Mouse (Mus musculus): ENCODE data around the gene Platr17. TPM values are rescaled to one million over a fixed set of nuclear protein-coding genes. Genes with fewer than 3 reads are reported as not detected.
A peak's percentile ranks its signal among the peaks of the same experiment; 100 is the strongest.
"Not testable (repeated sequence)": the region's sequence is repeated elsewhere in the genome, so short reads cannot be mapped to it uniquely, and the experiment has no call there.

Gene Platr17
- polyA plus RNA-seq (2015; fragmentation: Nextera tagmentation; extraction: Ambion mirVana) = 0.95 and 1.1 TPM in 2 replicates

- not testable (repeated sequence) for H3K4me1 ChIP-seq; H3K27me3 ChIP-seq (replicated peaks); H3K4me3 ChIP-seq (replicated peaks); H3K9me3 ChIP-seq; H3K27ac ChIP-seq; H3K36me3 ChIP-seq; ATAC-seq (ENCODE audit: insufficient read depth, low FRiP score, low read depth); H3K9ac ChIP-seq; H3K4me2 ChIP-seq
- 55% methylated on average over 2 of the region's 4 CpGs for WGBS
These were observed at the start of gene Platr17 for GRCm38 (mm10) chr17:33904835-33905234. Gene Platr17 (plus strand): TSS chr17:33905135.

GRCm38 (mm10) chr17:33857816-33858215 lies 47.1 kb upstream of the Platr17 start:
- H3K27me3 ChIP-seq (replicated peaks) = no peaks in the 10 kb centered on the region
- H3K4me1 ChIP-seq = no peaks in the 10 kb centered on the region
- no peak overlapping the region for H3K4me3 ChIP-seq (replicated peaks)
- no peak overlapping the region for H3K27ac ChIP-seq
- H3K4me2 ChIP-seq = no peak overlapping the region
- no peak overlapping the region for H3K9ac ChIP-seq
- H3K9me3 ChIP-seq = no peaks in the 10 kb centered on the region
- H3K36me3 ChIP-seq = no peaks in the 10 kb centered on the region
- 82% methylated on average over 4 of the region's 4 CpGs for WGBS
- ATAC-seq (ENCODE audit: insufficient read depth, low FRiP score, low read depth) = no peak

GRCm38 (mm10) chr17:33865330-33866030 lies 39.5 kb upstream of the Platr17 start:
- 36% methylated on average over 8 of the region's 9 CpGs for WGBS
- no peak for ATAC-seq (ENCODE audit: insufficient read depth, low FRiP score, low read depth)
- H3K27me3 ChIP-seq (replicated peaks) = no peaks in the 10 kb centered on the region
- no peak overlapping the region for H3K9ac ChIP-seq
- no peak overlapping the region for H3K4me2 ChIP-seq
- H3K27ac ChIP-seq = no peak overlapping the region
- no peaks in the 10 kb centered on the region for H3K4me1 ChIP-seq
- H3K36me3 ChIP-seq = no peaks in the 10 kb centered on the region
- H3K9me3 ChIP-seq = no peaks in the 10 kb centered on the region
- H3K4me3 ChIP-seq (replicated peaks) = no peak overlapping the region

- H3K9me3 ChIP-seq; H3K36me3 ChIP-seq; H3K4me2 ChIP-seq; H3K27ac ChIP-seq; H3K4me3 ChIP-seq (replicated peaks); H3K4me1 ChIP-seq; H3K9ac ChIP-seq; H3K27me3 ChIP-seq (replicated peaks); ATAC-seq (ENCODE audit: insufficient read depth, low FRiP score, low read depth): not testable (repeated sequence)
- WGBS = 87% methylated on average over 3 of the region's 12 CpGs
These were observed 31.4 kb upstream of the Platr17 start, which contains the start of gene Gm7029 for GRCm38 (mm10) chr17:33873537-33873936. Gene Gm7029 (plus strand): TSS chr17:33873837.

- no peaks in the 10 kb centered on the region for H3K4me1 ChIP-seq
- H3K4me2 ChIP-seq = no peak overlapping the region
- H3K27me3 ChIP-seq (replicated peaks) = no peaks in the 10 kb centered on the region
- 0 out of 2 replicates have a peak, but pooled peaks cover 3% of the 10 kb centered on the region for H3K36me3 ChIP-seq
- no peak overlapping the region for H3K4me3 ChIP-seq (replicated peaks)
- WGBS = 80% methylated on average over 11 of the region's 11 CpGs
- no peak for ATAC-seq (ENCODE audit: insufficient read depth, low FRiP score, low read depth)
- H3K9ac ChIP-seq = no peak overlapping the region
- no peaks in the 10 kb centered on the region for H3K9me3 ChIP-seq
- no peak overlapping the region for H3K27ac ChIP-seq
These were observed 30.5 kb upstream of the Platr17 start for GRCm38 (mm10) chr17:33874411-33874810.

GRCm38 (mm10) chr17:33875797-33876196 lies 29.1 kb upstream of the Platr17 start:
- not testable (repeated sequence) for H3K9me3 ChIP-seq; ATAC-seq (ENCODE audit: insufficient read depth, low FRiP score, low read depth); H3K4me2 ChIP-seq; H3K36me3 ChIP-seq; H3K4me1 ChIP-seq; H3K9ac ChIP-seq; H3K4me3 ChIP-seq (replicated peaks); H3K27me3 ChIP-seq (replicated peaks); H3K27ac ChIP-seq
- WGBS = 77% methylated on average over 5 of the region's 5 CpGs

- H3K9me3 ChIP-seq; H3K4me1 ChIP-seq; ATAC-seq (ENCODE audit: insufficient read depth, low FRiP score, low read depth); H3K27me3 ChIP-seq (replicated peaks); H3K4me2 ChIP-seq; H3K9ac ChIP-seq; H3K27ac ChIP-seq; H3K4me3 ChIP-seq (replicated peaks): not testable (repeated sequence)
- 95% methylated on average over 8 of the region's 11 CpGs for WGBS
- peaks cover 16% of the 10 kb centered on the region for H3K36me3 ChIP-seq
These were observed 20.6 kb upstream of the Platr17 start for GRCm38 (mm10) chr17:33884320-33884719.

- H3K4me2 ChIP-seq; H3K9me3 ChIP-seq; H3K4me3 ChIP-seq (replicated peaks); H3K27ac ChIP-seq; H3K4me1 ChIP-seq; H3K36me3 ChIP-seq; ATAC-seq (ENCODE audit: insufficient read depth, low FRiP score, low read depth); H3K27me3 ChIP-seq (replicated peaks); H3K9ac ChIP-seq: not testable (repeated sequence)
- WGBS = 31% methylated on average over 2 of the region's 2 CpGs
These were observed 17.1 kb upstream of the Platr17 start for GRCm38 (mm10) chr17:33887802-33888201.

- not testable (repeated sequence) for H3K27me3 ChIP-seq (replicated peaks); H3K4me3 ChIP-seq (replicated peaks); ATAC-seq (ENCODE audit: insufficient read depth, low FRiP score, low read depth); H3K27ac ChIP-seq; H3K9ac ChIP-seq; H3K36me3 ChIP-seq; H3K4me1 ChIP-seq; H3K9me3 ChIP-seq
- peak overlapping the region; percentile 23; the same call in 1 of the 2 replicates for H3K4me2 ChIP-seq
These were observed 16.7 kb upstream of the Platr17 start for GRCm38 (mm10) chr17:33888230-33888629.

- peak overlapping the region; percentile 28; the same call in 1 of the 2 replicates for H3K27ac ChIP-seq
- ATAC-seq (ENCODE audit: insufficient read depth, low FRiP score, low read depth) = peak; percentile 4; the same call in 1 of the 2 replicates
These were observed 14.9 kb upstream of the Platr17 start for GRCm38 (mm10) chr17:33889941-33890532.

GRCm38 (mm10) chr17:33890533-33891059 lies 14.3 kb upstream of the Platr17 start, which contains the start of gene Kifc1:
Gene Kifc1 (minus strand): TSS chr17:33890661.
- peaks cover 6% of the 10 kb centered on the region; the same call in 1 of the 2 replicates for H3K36me3 ChIP-seq
- H3K27me3 ChIP-seq (replicated peaks) = no peaks in the 10 kb centered on the region
- H3K9ac ChIP-seq = peak within 1 kb of the TSS; percentile 54
- WGBS = under 1% methylated on average over 49 of the region's 49 CpGs
- peak; percentile 99 for ATAC-seq (ENCODE audit: insufficient read depth, low FRiP score, low read depth)
- no peaks in the 10 kb centered on the region for H3K9me3 ChIP-seq
- peak within 1 kb of the TSS; percentile 28; the same call in 1 of the 2 replicates for H3K27ac ChIP-seq
- H3K4me1 ChIP-seq = peaks cover 8% of the 10 kb centered on the region; the same call in 1 of the 2 replicates
- peak within 1 kb of the TSS; percentile 62 for H3K4me2 ChIP-seq
- H3K4me3 ChIP-seq (replicated peaks) = peak within 1 kb of the TSS; percentile 67

More at GRCm38 (mm10) chr17:33889941-33890532, 14.9 kb upstream of the Platr17 start:
- Histone ChIP-seq H3K4me3 (replicated peaks) (peak overlapping the region; percentile 67), H3K9ac (peak overlapping the region; percentile 54), H3K4me2 (peak overlapping the region; percentile 62)
- not testable (repeated sequence) for H3K4me1 ChIP-seq; H3K36me3 ChIP-seq; H3K27me3 ChIP-seq (replicated peaks); H3K9me3 ChIP-seq
- under 1% methylated on average over 44 of the region's 44 CpGs for WGBS

- no peak overlapping the region for H3K27ac ChIP-seq
- no peak overlapping the region for H3K4me3 ChIP-seq (replicated peaks)
- H3K36me3 ChIP-seq = no peaks in the 10 kb centered on the region
- H3K27me3 ChIP-seq (replicated peaks) = no peaks in the 10 kb centered on the region
- H3K4me1 ChIP-seq = peaks cover 8% of the 10 kb centered on the region; the same call in 1 of the 2 replicates
- ATAC-seq (ENCODE audit: insufficient read depth, low FRiP score, low read depth) = no peak
- no peak overlapping the region for H3K9ac ChIP-seq
- no peaks in the 10 kb centered on the region for H3K9me3 ChIP-seq
- WGBS = 69% methylated on average over 2 of the region's 2 CpGs
- no peak overlapping the region for H3K4me2 ChIP-seq
These were observed 13.6 kb upstream of the Platr17 start for GRCm38 (mm10) chr17:33891357-33891756.
